Mouse (Mus musculus): ENCODE results near the gene Cdkl4. TPM values are rescaled to one million over a fixed set of nuclear protein-coding genes. Genes with fewer than 3 reads are reported as not detected.

Gene Cdkl4
- polyA plus RNA-seq, 1 experiment from 2014 or later: 0.04 TPM

GRCm38 (mm10) chr17:80480031-80480854 is 97.4 kb downstream of the Cdkl4 start, which contains the start of gene Sos1:
Gene Sos1 (minus strand): TSS chr17:80480453.
- no peak for TF ChIP-seq CTCF (IDR thresholded peaks at IDR 0.05)
- peak; percentile 71 for ATAC-seq
- ChIA-PET POLR2A (interaction anchor here (0.7 to 0.8 kb wide), 2 partner anchors 65 to 83 kb away, joined by 3 read pairs; no protein-coding TSS in a partner anchor), CTCF (interaction anchor here (1.1 kb wide), 1 partner anchor 21 kb away, joined by 3 read pairs; no protein-coding TSS in a partner anchor)
- no peaks in the 10 kb centered on the region for H3K27me3 ChIP-seq
- in situ Hi-C loops (cut with MboI; ENCODE audit: low pct_unique_long_range_greater_than_20kb): no loop called here
- peak; percentile 50 for DNase-seq (ENCODE audit: low read depth, low spot score)

GRCm38 (mm10) chr17:80479295-80480030 is 98.2 kb downstream of the Cdkl4 start:
- no peak for TF ChIP-seq CTCF (IDR thresholded peaks at IDR 0.05)
- peak; percentile 46 for ATAC-seq
- H3K27me3 ChIP-seq: no peaks in the 10 kb centered on the region
- in situ Hi-C loops (cut with MboI; ENCODE audit: low pct_unique_long_range_greater_than_20kb): no loop called here
- POLR2A ChIA-PET: no interaction called here
- no peak for DNase-seq (ENCODE audit: low read depth, low spot score)
- CTCF ChIA-PET: interaction anchor here (0.8 to 1.1 kb wide), 2 partner anchors 21 to 24 kb away, joined by 3 read pairs; no protein-coding TSS in a partner anchor

- ATAC-seq (no peak), DNase-seq (ENCODE audit: low read depth, low spot score) (no peak)
- CTCF ChIA-PET: interaction anchor here (0.8 to 1.4 kb wide), 2 partner anchors 12 to 22 kb away, joined by 3 read pairs; no protein-coding TSS in a partner anchor
- H3K27me3 ChIP-seq: no peaks in the 10 kb centered on the region
- in situ Hi-C loops (cut with MboI; ENCODE audit: low pct_unique_long_range_greater_than_20kb): no loop called here
- POLR2A ChIA-PET: no interaction called here
- TF ChIP-seq CTCF (IDR thresholded peaks at IDR 0.05): no peak
These were observed 99.9 kb downstream of the Cdkl4 start for GRCm38 (mm10) chr17:80477679-80478078.

GRCm38 (mm10) chr17:80476496-80476895 is 101.1 kb downstream of the Cdkl4 start:
- H3K27me3 ChIP-seq: no peaks in the 10 kb centered on the region
- ChIA-PET POLR2A (no interaction called here), CTCF (no interaction called here)
- DNase-seq (ENCODE audit: low read depth, low spot score) (no peak), ATAC-seq (no peak)
- in situ Hi-C loops (cut with MboI; ENCODE audit: low pct_unique_long_range_greater_than_20kb): no loop called here
- no peak for TF ChIP-seq CTCF (IDR thresholded peaks at IDR 0.05)

Other genes starting within 250 kb of the Cdkl4 start
- gene Gm10190, start 204.3 kb downstream of the Cdkl4 start, polyA plus RNA-seq (2021): not detected
- 23.2 TPM for gene Sos1, start 97.4 kb downstream of the Cdkl4 start, polyA plus RNA-seq (2021)
- 94.2 TPM for gene Map4k3, start 150.7 kb upstream of the Cdkl4 start, polyA plus RNA-seq (2021)